Mouse (Mus musculus) embryo, embryonic 10.5 days (tissue): ENCODE measurements at regions not wholly inside any gene's neighbourhood (a gene's known extent, or its start where the extent isn't known, plus 50 kb on each side); places are given as distances from the start of the nearest gene placed in this dataset.
A peak's percentile ranks its signal among the peaks of the same experiment; 100 is the strongest.

Experiments
- DNase-seq: peaks from one replicate; pipeline ENCODE4 v3.0.0-alpha.2; 2015; ENCODE audit warnings: low spot score

DNA sequence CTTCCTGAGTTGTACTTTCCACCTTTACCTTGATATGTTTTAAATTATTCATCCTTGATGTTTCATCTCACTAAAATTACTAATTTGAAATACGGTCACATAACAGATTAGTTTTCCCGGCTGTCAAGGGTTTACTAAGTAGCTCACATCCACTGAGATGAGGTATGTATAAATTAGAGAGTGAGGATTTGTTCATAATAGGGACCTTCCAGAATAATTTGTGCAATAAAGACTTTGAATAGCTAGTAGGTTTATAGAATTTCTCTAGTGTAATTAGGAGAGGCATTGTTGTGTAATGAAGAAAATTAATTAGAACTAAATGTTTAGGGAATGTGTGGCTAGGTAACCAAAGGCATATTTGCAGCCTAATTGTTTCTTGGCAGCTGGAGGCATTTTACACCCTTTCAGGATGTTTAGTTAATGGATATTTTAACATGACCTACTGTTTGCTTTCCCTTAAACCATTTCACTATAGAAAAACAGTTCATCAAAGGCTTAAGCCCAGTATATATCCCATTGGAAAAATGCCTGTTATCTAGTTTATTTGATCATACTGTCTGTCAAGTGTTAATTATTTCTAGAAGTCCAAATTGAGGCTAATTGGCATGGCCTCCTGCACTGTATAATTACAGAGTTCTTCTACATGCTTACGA lies 70.8 kb downstream of the Mat2b start:
- DNase-seq = no peak

DNA sequence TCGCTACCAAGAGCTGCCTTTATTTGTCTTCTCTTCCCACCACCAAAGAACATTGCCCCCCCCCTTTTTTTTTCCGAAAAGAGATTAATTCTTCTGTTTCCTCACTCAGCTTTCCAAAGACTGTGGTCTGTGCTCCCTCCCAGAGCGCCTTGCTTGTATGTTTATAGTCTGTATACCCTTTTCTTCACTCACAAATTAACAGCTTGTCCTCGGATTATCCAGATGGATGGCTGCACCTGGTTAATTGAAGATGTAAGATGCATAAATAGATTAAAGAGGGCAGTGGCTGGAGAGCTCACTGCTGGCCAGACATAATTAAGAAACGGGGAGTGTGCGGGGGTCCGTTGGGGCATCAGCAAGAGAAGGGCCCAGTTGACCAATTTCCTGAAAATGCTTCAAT lies 75.0 kb downstream of the Mat2b start:
- DNase-seq = no peak

DNA sequence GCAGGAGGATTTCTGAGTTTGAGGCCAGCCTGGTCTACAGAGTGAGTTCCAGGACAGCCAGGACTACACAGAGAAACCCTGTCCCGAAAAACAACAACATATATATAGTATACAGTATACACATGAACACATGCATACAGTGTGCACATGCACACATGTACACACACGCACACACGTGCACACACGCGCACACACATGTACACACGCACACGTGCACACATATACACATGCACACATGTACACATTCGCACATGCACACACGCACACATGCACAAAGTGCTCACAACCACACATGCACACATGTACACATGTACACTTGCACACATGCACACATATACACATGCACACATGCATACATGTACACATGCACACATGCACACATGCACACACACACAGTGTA lies 92.0 kb downstream of the Mat2b start:
- no peak for DNase-seq

DNA sequence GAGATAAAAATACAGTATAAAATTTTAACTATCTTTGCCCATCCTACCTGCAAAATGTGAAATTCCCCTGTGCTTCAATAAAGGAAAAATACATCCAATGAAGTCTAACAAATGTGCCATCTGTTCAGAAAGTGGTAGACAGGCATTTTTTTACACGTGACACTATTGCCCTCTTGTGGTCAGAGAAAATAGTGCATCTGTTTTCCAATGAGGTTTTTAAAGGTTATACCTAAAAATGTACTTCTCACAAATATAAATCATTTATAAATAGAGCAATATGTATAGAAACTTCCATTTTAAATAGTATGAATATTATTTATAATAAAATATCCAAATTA lies 93.5 kb downstream of the Mat2b start:
- peak; percentile 82 for DNase-seq

DNA sequence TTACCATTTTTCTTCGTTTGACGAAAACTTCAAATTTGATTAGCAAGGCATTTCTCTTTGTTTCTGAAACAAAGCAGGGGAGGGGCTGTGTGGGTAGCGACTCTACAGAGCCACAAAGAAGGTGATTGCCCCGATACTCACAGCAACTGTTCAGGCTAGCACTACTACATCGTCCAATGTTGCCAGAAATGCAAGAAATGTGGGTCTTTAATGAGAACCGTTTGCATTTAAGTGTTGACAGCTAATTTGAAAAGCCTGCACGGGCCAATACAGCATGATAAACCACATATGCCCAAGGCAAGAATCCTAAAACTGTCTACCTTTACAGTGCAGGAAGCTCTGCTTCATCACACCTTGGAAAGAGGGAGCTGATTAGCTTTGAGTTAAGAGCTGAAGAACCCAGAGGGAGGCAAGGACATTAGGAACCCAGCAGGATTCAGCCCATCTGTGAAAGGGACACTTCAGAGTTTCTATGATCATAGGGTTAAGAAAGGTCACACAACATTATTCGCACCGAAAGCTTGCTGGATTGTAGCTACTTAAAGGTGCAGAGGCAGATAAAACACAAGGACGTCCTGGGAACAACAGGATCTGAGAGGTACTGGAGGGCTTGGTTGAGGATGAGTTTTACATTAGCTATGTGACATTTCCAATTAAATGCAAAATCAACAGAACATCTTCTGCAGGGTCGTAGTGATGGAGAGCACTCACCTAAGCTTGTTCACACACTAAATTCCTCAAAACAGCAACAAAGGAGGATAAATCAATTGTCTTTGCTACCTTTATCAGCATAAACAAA lies 94.0 kb downstream of the Mat2b start:
- peak; percentile 9 for DNase-seq

DNA sequence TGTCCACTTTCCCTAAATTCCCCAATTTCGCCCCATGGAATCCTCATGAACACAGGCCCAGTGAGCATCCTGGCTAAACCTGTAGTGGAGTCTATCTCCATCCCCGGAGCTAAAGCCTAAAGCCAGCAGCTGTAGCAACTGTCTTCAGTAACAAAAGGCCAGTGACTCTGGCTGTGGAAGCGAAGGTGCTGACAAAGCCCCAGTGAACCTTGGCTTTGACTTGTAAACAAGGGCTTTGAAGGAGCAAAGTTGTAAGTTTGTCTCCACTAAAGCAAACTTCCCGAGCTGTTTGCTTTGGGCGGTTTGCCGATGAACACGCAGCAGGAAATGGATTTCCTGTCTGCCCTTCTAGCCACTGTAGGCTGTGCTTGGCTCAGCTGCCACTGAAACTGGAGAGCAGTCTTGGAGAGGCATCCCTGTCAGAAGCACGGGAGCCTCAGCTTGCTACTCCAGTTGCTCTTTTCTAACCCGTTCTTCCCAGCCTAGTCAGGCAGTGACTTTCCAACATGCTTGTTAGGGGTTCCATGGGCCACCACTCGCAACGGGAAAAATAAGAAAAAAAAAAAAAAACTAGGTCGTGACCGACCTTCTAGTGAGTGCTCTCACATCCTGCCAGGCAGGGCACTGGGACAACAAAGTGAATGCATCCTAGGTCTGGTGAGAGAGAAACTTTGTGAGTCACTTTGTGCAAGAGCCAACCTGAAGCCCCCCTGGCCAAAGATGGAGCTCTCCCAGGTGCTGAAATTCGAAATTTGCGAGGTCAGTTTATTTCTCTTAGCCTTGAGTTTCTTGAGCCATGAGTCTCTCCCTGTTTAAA lies 94.8 kb downstream of the Mat2b start:
- peak; percentile 81 for DNase-seq

DNA sequence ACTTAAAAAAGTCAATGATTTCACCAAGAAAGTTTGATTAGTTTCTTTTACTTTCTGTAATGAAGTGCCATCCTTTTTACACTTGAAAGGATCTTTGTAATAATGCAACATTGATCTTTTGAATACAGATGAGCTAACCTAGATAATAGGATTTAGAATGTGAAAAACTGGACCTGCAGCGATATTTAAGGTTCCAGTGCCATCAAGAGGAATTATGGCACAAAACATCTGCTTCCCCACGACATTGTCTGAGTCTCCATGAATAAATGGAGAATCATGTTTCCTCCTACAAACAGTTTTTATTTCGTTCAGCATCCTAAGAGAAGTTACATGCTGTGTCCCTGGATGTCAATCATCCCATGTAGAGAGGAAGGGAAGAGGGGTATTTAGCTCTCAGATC lies 98.7 kb downstream of the Mat2b start:
- DNase-seq = peak; percentile 14

DNA sequence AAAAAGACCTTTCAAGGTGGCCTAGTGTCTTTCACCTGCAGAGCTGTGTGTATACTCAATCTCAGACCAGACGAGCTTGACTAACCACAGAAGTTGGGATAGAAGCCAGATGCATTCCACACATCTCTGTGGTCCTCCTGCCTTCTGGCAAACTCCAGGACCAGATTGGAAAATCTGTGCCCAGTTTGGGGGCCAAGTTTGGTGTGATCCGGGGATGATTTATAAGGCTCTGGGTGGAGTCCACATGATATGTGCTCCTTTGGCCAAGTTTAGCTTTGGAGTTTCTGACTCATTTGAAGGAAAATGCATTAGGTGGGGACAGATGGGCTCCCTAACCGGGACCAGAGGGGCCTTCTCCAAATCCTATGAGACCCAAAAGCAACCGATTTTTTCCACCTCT lies 102.9 kb downstream of the Mat2b start:
- DNase-seq = no peak

DNA sequence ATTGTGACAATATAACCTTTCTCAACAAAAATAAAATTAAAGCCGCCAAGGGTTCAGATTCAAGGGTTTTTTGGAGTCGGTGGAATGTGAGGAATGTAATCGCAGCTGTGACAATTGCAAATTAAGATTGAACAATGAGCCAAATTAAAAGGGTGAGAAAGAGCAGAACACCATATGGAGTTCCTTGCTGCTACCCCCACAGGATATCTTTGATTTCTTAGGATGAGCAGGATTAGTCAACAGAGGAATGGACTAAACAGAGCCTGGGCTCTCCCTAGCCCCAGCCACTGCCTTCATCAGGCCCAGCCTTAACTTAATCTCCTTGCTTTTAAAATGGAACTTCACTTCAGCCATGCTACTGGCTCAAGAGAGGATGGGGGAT lies 121.3 kb downstream of the Mat2b start:
- DNase-seq = peak; percentile 4

DNA sequence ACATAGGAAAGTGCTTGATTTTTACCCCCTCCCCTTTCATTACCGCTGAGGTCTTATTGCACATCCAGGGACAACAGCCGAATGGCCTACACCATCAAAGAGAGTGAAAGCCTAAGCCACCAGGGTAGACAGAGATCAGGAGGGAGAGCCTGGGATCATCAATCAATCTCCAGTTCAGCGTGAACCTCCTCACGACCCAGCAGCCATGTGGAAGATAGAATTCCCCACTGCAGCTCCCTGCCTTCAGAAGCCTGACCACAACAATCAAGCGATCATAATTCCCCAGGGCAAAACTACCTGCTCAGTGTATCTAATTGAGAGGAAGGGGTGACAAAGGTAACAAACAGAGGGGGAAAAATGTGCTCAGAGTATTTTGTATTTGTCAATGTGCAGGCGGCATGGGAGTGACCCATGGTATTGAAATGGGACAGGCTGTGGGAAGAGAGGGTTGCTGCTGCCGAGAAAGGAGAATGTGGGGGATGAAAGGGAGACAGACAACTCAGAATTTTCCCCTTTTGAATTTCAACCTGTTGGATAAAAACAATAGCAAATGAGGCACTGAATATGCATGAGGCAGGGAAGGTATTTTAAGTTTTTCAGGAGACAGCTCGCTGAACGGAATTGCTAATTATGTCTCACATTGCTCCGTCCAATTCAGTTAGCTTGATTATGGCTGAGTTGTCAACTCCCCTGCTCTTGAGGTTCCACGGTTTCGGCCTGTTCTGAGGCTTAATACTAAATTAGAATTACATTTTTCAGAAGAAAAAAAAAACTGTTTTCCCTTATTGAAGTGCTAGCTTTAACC lies 121.8 kb downstream of the Mat2b start:
- peak; percentile 31 for DNase-seq

DNA sequence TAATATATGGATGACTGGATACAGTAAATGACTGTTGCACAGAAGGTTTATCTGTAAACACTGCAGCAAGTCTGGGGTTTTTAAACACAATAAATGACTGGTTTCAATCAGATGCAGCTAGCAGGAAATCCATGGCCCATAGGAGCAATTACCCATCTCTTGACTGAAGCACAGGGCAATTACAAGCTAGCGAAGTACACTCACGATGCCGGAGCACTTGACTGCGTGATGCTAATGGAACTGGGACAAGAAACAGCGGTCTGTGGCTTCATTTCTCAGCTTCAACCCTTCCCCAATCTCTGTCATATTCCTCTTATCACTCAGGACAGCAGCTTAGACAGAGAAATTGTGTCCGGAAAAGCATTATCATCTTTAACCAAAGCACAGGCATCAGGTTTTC lies 132.1 kb downstream of the Mat2b start:
- no peak for DNase-seq

DNA sequence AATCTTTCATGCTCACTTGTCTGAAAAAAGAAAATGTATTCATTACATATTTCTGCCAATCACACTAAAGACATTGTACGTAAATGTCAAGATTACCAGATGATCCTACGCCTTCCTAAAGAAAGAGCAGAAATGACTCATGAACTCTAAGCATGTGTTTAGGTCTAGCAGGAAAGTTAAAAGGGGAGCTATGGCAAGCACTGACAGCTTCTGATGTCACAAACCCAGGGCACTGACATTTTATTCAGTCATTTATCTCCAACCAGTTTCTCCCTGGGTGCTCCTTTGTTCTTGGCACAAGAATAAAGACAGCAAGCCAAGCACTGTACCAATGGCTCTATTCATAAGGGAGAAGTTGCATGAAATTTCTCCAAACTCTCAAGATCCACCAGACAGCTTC lies 133.0 kb downstream of the Mat2b start:
- DNase-seq = no peak

DNA sequence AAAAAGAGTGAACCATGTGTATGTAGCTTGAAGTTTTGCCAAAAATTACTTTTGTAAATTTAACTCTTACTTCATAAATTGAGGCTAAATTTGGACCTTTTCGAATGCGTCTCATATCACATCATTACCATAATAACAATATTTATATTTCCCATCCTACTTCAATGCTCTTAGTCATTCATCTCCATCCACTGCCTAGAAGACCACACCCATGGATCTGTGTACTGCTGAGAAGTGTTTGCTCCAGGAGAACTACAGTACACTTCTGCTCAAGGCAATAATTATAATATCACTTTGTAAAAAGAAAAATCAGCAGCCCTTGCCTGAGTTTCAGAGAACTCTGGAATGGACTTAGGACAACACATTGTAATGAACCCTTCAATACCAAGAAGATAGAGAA lies 133.6 kb downstream of the Mat2b start:
- DNase-seq = no peak

DNA sequence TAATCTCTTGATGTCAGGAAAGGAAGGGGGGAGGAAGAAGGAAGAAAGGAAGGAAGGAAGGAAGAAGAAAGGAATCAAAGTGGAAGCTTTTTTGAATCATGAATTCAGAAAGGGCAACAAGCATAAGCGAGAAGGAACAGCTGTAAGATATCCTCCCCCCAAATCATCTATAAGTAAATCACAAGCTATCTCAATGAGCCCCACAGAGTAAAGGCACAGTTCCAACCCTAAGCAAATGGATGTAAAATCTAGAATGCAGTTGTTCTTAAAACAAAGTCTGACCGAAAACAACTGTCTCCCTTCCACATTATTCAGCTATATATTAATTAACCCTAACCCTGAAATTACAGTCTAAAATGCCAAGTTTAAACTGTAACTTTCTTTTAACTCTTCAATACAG lies 136.5 kb downstream of the Mat2b start:
- no peak for DNase-seq

DNA sequence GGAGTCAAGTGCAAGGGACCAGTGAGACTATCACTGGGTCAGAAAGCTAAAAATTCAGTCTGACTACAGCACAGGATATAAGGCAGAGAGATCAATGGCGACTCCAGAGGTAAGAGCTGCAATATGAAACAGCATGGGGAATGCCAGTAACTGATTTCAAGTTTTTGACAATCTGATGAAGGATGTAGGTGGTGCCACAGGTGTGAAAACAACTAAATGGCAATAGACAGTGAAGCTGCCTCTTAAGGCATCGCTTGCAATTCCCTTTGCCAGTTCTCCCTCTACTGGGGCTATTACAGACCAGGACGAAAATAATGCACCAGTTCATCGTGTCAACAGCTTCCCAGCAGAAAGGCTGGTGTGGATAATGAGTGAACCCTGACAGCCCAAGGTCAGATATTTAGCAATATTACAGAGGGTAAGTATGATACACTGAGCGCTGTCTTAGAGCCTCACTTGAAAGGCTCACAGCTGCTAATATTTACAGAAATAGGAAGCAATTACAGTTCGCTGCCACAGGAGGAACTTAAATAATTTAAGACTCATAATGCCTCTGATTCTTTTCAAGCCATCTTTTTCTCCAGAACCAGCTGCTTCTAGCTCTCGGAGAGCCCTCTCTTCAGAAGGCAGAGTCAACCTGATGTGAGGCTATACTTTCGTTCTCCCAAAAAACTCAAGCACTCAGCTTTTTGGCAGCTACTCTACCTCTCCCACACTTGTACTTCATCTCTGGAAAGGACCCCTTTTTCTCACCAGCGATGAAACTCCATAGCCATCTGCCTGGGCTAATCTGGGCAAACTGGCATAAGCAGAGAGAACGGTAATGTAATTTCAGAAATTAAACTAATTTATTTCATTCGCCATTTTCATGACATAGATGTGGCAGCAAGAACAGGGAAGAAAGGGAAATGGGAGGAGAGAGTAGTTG lies 139.9 kb downstream of the Mat2b start:
- DNase-seq = no peak

DNA sequence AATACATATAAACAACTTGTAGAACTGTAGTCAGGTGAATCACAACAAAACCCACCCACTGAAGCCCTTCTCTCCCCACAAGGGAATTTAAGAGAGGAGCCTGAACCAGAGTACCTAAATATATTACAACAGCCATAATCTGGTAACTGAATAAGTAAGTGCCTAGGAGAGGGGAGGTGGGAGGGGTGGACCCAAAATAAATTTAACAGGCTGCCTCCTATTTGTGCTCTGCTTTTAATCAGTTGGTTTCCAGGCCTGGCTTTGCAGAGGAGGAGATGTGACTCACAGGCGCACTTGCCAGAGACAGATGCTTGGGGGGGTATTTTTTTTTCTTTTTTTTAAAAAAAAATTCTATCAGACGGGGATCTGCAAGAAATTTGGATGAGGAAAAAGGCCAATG lies 142.9 kb downstream of the Mat2b start:
- DNase-seq = no peak

DNA sequence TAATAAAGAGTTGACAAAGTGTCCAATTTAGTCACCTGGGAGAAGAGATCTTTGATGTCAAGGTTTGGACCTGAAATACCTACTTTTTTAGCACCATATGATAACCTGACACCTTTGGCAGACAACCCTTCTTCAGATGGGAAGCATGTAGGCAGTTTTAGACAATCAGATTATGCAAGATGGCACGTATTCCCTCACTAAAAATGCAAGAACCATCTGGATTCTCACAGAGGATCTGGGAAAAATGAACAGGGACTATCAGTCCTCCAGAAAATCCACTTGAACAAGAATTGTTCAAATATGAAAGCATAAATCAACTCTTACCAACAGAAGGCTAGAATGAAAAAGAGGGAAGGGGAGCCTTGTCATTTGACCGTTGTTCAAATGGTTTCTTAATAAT lies 148.4 kb downstream of the Mat2b start:
- no peak for DNase-seq

DNA sequence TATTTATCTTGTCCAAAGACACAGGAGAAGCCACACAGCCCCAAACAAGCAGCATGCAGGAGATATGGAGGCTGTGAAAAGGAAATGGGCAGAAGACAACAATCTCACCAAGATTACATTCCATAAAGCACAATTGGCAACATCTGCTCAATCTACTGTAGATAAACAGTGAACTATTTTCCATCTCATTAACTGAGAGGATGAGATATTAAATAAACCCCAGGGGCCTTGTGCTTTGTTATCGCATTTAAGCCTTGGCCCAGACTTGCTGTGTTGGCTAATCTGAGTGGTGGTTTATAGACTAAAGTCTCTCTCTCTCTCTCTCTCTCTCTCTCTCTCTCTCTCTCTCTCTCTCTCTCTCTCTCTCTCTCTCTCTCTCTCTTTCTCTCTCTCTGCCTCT lies 149.5 kb downstream of the Mat2b start:
- no peak for DNase-seq

DNA sequence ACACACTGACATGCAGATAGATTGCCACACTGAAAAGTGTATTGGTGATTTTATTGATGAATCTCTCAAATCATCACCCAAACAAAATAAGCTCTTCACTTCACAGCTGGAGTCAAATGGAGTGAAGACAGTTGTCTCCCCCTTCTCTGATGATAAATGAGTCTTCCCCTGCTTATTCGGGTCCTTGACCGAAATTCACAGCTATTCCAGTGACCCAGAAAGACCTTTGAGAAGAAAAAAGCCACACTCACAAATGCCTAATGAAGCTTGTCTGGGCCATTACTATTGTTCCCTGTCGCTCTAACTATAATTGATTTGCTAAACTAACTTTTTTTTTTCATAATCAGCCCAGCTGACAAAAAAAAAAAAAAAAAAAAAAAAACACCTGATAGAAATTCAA lies 154.8 kb downstream of the Mat2b start:
- DNase-seq = peak; percentile 69

DNA sequence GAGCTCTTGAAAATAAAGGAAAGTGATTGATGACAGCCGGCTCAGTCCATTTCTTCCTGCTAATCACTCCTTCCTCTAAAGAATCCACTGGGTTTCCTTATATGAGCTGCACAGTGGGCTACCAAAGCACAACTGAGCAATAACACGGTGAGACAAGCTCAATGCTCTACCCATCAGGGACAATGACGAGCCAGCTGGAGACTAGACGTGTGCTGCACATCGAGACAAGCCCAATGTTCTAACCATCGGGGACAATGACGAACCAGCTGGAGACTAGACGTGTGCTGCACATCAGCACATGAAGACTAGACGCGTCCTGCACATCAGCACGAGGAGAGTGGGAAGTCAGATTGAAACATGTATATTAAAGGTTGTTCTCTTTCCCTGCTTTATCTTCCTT lies 155.2 kb downstream of the Mat2b start:
- DNase-seq = peak; percentile 74

DNA sequence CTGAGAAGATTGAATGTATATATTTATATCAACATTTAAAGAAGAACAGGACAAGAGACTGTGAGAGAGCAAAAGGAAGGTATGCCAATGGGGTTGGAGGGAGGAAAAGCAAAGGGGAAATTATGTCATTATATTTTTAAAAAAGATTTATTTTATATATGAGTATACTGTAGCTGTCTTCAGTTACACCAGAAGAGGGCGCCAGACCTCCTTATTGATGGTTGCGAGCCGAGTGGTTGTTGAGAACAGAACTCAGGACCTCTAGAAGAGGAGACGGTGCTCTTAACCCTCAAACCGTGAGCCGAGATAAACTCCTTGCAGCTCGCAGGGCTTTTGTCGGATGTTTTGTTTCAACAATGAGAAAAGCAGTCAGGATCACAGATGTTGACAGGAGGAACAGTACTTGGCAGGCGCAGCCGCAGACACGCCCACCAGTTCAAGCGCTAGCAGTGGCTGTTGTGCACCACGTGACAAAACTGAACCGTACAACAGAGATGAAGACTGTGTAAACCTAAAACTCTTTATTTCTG lies 158.7 kb downstream of the Mat2b start:
- DNase-seq = no peak
